Mouse (Mus musculus) lung, adult 2 months (tissue): ENCODE data around the gene Hoxd8. TPM values are rescaled to one million over a fixed set of nuclear protein-coding genes. Genes with fewer than 3 reads are reported as not detected.

Experiments
- DNase-seq: peaks from one replicate; pipeline ENCODE4 v3.0.0; 2022
- H3K4me1 ChIP-seq: fragments of 200-500 bp; 2 replicates; pipeline ENCODE4 v1.6.1; 2011; ENCODE audit warnings: low read length; ENCODE audit not compliant: control insufficient read depth, insufficient read depth
- H3K4me3 ChIP-seq: fragments of 200-500 bp; replicated peaks from 2 replicates; pipeline ENCODE3; 2011; ENCODE audit warnings: low read depth, mild to moderate bottlenecking, control low read depth, low read length; ENCODE audit errors: extremely low read depth
- CTCF ChIP-seq: fragments of 200-500 bp; IDR thresholded peaks from 2 replicates; pipeline ENCODE4 v1.5.1; 2011; ENCODE audit warnings: mild to moderate bottlenecking, low read length, control low read depth; ENCODE audit not compliant: insufficient read depth
- POLR2A ChIP-seq: fragments of 200-500 bp; IDR thresholded peaks from 2 replicates; pipeline ENCODE4 v1.6.1; 2011; ENCODE audit warnings: low read depth, mild to moderate bottlenecking, control low read depth, low read length, borderline replicate concordance; ENCODE audit errors: extremely low read depth
- whole genome bisulfite sequencing: fragments of 180-500 bp; shearing (Covaris S2); methylation state at CpG from one replicate; pipeline ENCODE4 v1.1.7; 2018; 5-methylcytosine and 5-hydroxymethylcytosine counted together
- polyA plus RNA-seq: library from polyadenylated mRNA; depleted of rRNA; stranded (reverse); fragments of >200 nt; gene quantifications from 2 replicates; pipeline ENCODE4 v1.2.3, GENCODE M21; 2012; rRNA removed

Gene Hoxd8
- polyA plus RNA-seq, 1 experiment, result 0.67 TPM

GRCm38 (mm10) chr2:74749337-74750121 lies 45.1 kb downstream of the Hoxd8 start:
- Histone ChIP-seq H3K4me3 (no peak overlapping the region), H3K4me1 (no peaks in the 10 kb centered on the region)
- TF ChIP-seq POLR2A (no peak), CTCF (no peak)
- DNase-seq, result no peak
- WGBS, result 4% methylated on average over 47 of the region's 47 CpGs

- no peak for TF ChIP-seq POLR2A
- no peak for TF ChIP-seq CTCF
- 43% methylated on average over 5 of the region's 5 CpGs for WGBS
- no peak for DNase-seq
- H3K4me1 ChIP-seq, result no peaks in the 10 kb centered on the region
- no peak overlapping the region for H3K4me3 ChIP-seq
These were observed 46.4 kb downstream of the Hoxd8 start for GRCm38 (mm10) chr2:74750731-74751250.

GRCm38 (mm10) chr2:74751861-74752260 lies 47.4 kb downstream of the Hoxd8 start:
- WGBS, result 83% methylated on average over 1 of the region's 1 CpGs
- Histone ChIP-seq H3K4me1 (no peaks in the 10 kb centered on the region), H3K4me3 (no peak overlapping the region)
- DNase-seq, result no peak
- no peak for TF ChIP-seq POLR2A

- no peak overlapping the region for H3K4me3 ChIP-seq
- no peak for DNase-seq
- TF ChIP-seq POLR2A, result no peak
- 6% methylated on average over 45 of the region's 45 CpGs for WGBS
- no peaks in the 10 kb centered on the region for H3K4me1 ChIP-seq
These were observed 48.2 kb downstream of the Hoxd8 start for GRCm38 (mm10) chr2:74752431-74753174.

- TF ChIP-seq POLR2A (no peak), CTCF (no peak)
- Histone ChIP-seq H3K4me3 (no peak overlapping the region), H3K4me1 (no peaks in the 10 kb centered on the region)
- no peak for DNase-seq
- 5% methylated on average over 25 of the region's 25 CpGs for WGBS
These were observed 48.7 kb downstream of the Hoxd8 start for GRCm38 (mm10) chr2:74753175-74753523.

- H3K4me1 ChIP-seq, result no peaks in the 10 kb centered on the region
These were observed 49.3 kb downstream of the Hoxd8 start for GRCm38 (mm10) chr2:74753711-74754110.

More at GRCm38 (mm10) chr2:74753711-74754110, 49.3 kb downstream of the Hoxd8 start:
- WGBS, result 47% methylated on average over 5 of the region's 5 CpGs
- no peak overlapping the region for H3K4me3 ChIP-seq
- no peak for DNase-seq
- TF ChIP-seq CTCF (no peak), POLR2A (no peak)

Other genes with a start within 250 kb of the Hoxd8 start
- 5.5 and 6.2 TPM in 2 replicates for gene Lnpk, start 125.2 kb upstream of the Hoxd8 start, polyA plus RNA-seq
- not detected in 2 replicates for gene Evx2, start 45.1 kb upstream of the Hoxd8 start, polyA plus RNA-seq
- gene Hoxd13, start 36.3 kb upstream of the Hoxd8 start, polyA plus RNA-seq, result 0.04 and 0.15 TPM in 2 replicates
- not detected in 2 replicates for gene Hoxd12, start 29.6 kb upstream of the Hoxd8 start, polyA plus RNA-seq
- 0.24 TPM in 1 of 2 replicates, not detected in the other for gene Hoxd11, start 25.1 kb upstream of the Hoxd8 start, polyA plus RNA-seq
- not detected in 2 replicates for gene Hoxd10, start 12.7 kb upstream of the Hoxd8 start, polyA plus RNA-seq
- 0.43 and 0.75 TPM in 2 replicates for gene Hoxd9, start 6.9 kb upstream of the Hoxd8 start, polyA plus RNA-seq
- 0.09 TPM in 2 replicates for gene Hoxd3, start 7.3 kb downstream of the Hoxd8 start, polyA plus RNA-seq
- gene Hoxd4, start 7.3 kb downstream of the Hoxd8 start, polyA plus RNA-seq, result 0.63 and 1.4 TPM in 2 replicates
- gene Gm28230, start 22.1 kb downstream of the Hoxd8 start, polyA plus RNA-seq, result 0.14 and 0.18 TPM in 2 replicates
- not detected in 2 replicates for gene Hoxd1, start 58.4 kb downstream of the Hoxd8 start, polyA plus RNA-seq
- gene Mtx2, start 121.2 kb downstream of the Hoxd8 start, polyA plus RNA-seq, result 31.3 and 37.6 TPM in 2 replicates